Mouse (Mus musculus) liver, embryonic 14.5 days (tissue): ENCODE data around the gene Rex1bd.

ENCODE experiments used
- CTCF ChIP-seq: IDR thresholded peaks from 2 replicates; pipeline ENCODE4 v1.5.1; 2016; ENCODE audit warnings: antibody characterized with exemption, low read depth, control low read depth
- EP300 ChIP-seq: IDR thresholded peaks from 2 replicates; pipeline ENCODE4 v1.6.1; 2016; ENCODE audit warnings: antibody characterized with exemption, low read depth

- TF ChIP-seq EP300 (no peak), CTCF (no peak)
Observed at GRCm38 (mm10) chr8:70505698-70506327, 739 bp downstream of the Rex1bd start.
